Mouse (Mus musculus) embryonic facial prominence, embryonic 13.5 days (tissue): ENCODE data around the gene Trp53rka. TPM values are rescaled to one million over a fixed set of nuclear protein-coding genes. Genes with fewer than 3 reads are reported as not detected.

ENCODE experiments used
- ATAC-seq: fragments of 200-750 bp; cut with Nextera tagmentation; 2 replicates; pipeline ENCODE4 v1.8.0; 2017; ENCODE audit warnings: low read depth; ENCODE audit not compliant: insufficient number of reproducible peaks, insufficient read depth, low FRiP score, low TSS enrichment
- H3K27ac ChIP-seq: fragments of 300-500 bp; sonication (generic); 2 replicates; pipeline ENCODE4 v1.5.1; 2015; ENCODE audit warnings: moderate library complexity, mild to moderate bottlenecking, inconsistent platforms
- H3K27me3 ChIP-seq: fragments of 300-500 bp; sonication (generic); 2 replicates; pipeline ENCODE4 v1.6.1; 2015; ENCODE audit warnings: mild to moderate bottlenecking, inconsistent platforms
- H3K36me3 ChIP-seq: fragments of 300-500 bp; sonication (generic); 2 replicates; pipeline ENCODE4 v1.6.1; 2015; ENCODE audit warnings: mild to moderate bottlenecking, inconsistent platforms
- H3K4me1 ChIP-seq: fragments of 300-500 bp; sonication (generic); 2 replicates; pipeline ENCODE4 v1.6.1; 2015; ENCODE audit warnings: inconsistent platforms
- H3K4me2 ChIP-seq: fragments of 300-500 bp; sonication (generic); 2 replicates; pipeline ENCODE4 v1.6.1; 2015; ENCODE audit warnings: moderate library complexity, mild to moderate bottlenecking, inconsistent platforms
- H3K4me3 ChIP-seq: fragments of 300-500 bp; sonication (generic); 2 replicates; pipeline ENCODE4 v1.5.1; 2015; ENCODE audit warnings: mild to moderate bottlenecking, inconsistent platforms
- H3K9ac ChIP-seq: fragments of 300-500 bp; sonication (generic); 2 replicates; pipeline ENCODE4 v1.6.1; 2015; ENCODE audit warnings: mild to moderate bottlenecking, inconsistent platforms
- H3K9me3 ChIP-seq: fragments of 300-500 bp; sonication (generic); 2 replicates; pipeline ENCODE4 v1.6.1; 2016; ENCODE audit warnings: inconsistent platforms
- WGBS: fragments of 180-500 bp; shearing (Covaris S2); methylation state at CpG from one replicate; pipeline ENCODE4 v1.1.7; 2015; ENCODE audit warnings: mixed read lengths; 5-methylcytosine and 5-hydroxymethylcytosine counted together
- polyA plus RNA-seq: library from polyadenylated mRNA; unstranded; fragments of >200 nt; fragmentation: Nextera tagmentation; extraction: Ambion mirVana; gene quantifications from 2 replicates; pipeline ENCODE4 v1.2.1, GENCODE M21; 2015

Trp53rka gene
- polyA plus RNA-seq, 1 experiment from 2014 or later = 49.6 TPM

- H3K9me3 ChIP-seq = no peaks in the 10 kb centered on the region
- H3K27ac ChIP-seq = no peak overlapping the region
- peaks cover 36% of the 10 kb centered on the region for H3K4me1 ChIP-seq
- 68% methylated on average over 9 of the region's 9 CpGs for WGBS
- H3K9ac ChIP-seq = no peak overlapping the region
- no peak overlapping the region for H3K4me2 ChIP-seq
- no peak overlapping the region for H3K4me3 ChIP-seq
- ATAC-seq = no peak
- no peaks in the 10 kb centered on the region for H3K27me3 ChIP-seq
- H3K36me3 ChIP-seq = peaks cover 5% of the 10 kb centered on the region
These were observed 16.6 kb upstream of the Trp53rka start for GRCm38 (mm10) chr2:165509686-165510085.

GRCm38 (mm10) chr2:165503259-165504203, 10.4 kb upstream of the Trp53rka start, which contains the start of gene Slc2a10:
Slc2a10 (plus strand) TSS chr2:165503787.
- peak within 1 kb of the TSS; percentile 83 for H3K9ac ChIP-seq
- peak; percentile 79 for ATAC-seq
- peak within 1 kb of the TSS; percentile 54 for H3K4me3 ChIP-seq
- no peaks in the 10 kb centered on the region for H3K27me3 ChIP-seq
- peak within 1 kb of the TSS; percentile 86 for H3K27ac ChIP-seq
- H3K9me3 ChIP-seq = no peaks in the 10 kb centered on the region
- H3K4me2 ChIP-seq = peak within 1 kb of the TSS; percentile 83
- 2% methylated on average over 30 of the region's 32 CpGs for WGBS
- peaks cover 31% of the 10 kb centered on the region for H3K4me1 ChIP-seq
- no peaks in the 10 kb centered on the region for H3K36me3 ChIP-seq

- Histone ChIP-seq H3K36me3 (no peaks in the 10 kb centered on the region), H3K27ac (no peak overlapping the region), H3K9ac (no peak overlapping the region), H3K4me1 (peaks cover 13% of the 10 kb centered on the region), H3K27me3 (0 out of 2 replicates have a peak, but pooled peaks cover 3% of the 10 kb centered on the region), H3K4me2 (no peak overlapping the region), H3K4me3 (no peak overlapping the region), H3K9me3 (no peaks in the 10 kb centered on the region)
- 41% methylated on average over 6 of the region's 6 CpGs for WGBS
- no peak for ATAC-seq
These were observed 5.7 kb upstream of the Trp53rka start for GRCm38 (mm10) chr2:165498816-165499215.

- H3K9ac ChIP-seq = no peak overlapping the region
- no peak for ATAC-seq
These were observed 4.7 kb upstream of the Trp53rka start for GRCm38 (mm10) chr2:165497706-165498275.

GRCm38 (mm10) chr2:165496251-165496650, 3.1 kb upstream of the Trp53rka start:
- H3K4me3 ChIP-seq = no peak overlapping the region
- H3K27ac ChIP-seq = no peak overlapping the region
- H3K9ac ChIP-seq = no peak overlapping the region
- H3K4me1 ChIP-seq = peaks cover 12% of the 10 kb centered on the region
- no peaks in the 10 kb centered on the region for H3K9me3 ChIP-seq
- ATAC-seq = no peak
- 0 out of 2 replicates have a peak, but pooled peaks cover 3% of the 10 kb centered on the region for H3K27me3 ChIP-seq
- no peak overlapping the region for H3K4me2 ChIP-seq
- H3K36me3 ChIP-seq = no peaks in the 10 kb centered on the region

More at GRCm38 (mm10) chr2:165497706-165498275, 4.7 kb upstream of the Trp53rka start:
- no peaks in the 10 kb centered on the region for H3K9me3 ChIP-seq
- no peak overlapping the region for H3K4me3 ChIP-seq
- H3K4me2 ChIP-seq = no peak overlapping the region
- no peaks in the 10 kb centered on the region for H3K36me3 ChIP-seq
- H3K4me1 ChIP-seq = peaks cover 6% of the 10 kb centered on the region
- 73% methylated on average over 2 of the region's 2 CpGs for WGBS
- H3K27ac ChIP-seq = no peak overlapping the region
- H3K27me3 ChIP-seq = 0 out of 2 replicates have a peak, but pooled peaks cover 3% of the 10 kb centered on the region

- H3K4me3 ChIP-seq = no peak overlapping the region
- H3K27me3 ChIP-seq = 0 out of 2 replicates have a peak, but pooled peaks cover 3% of the 10 kb centered on the region
- H3K4me1 ChIP-seq = peaks cover 12% of the 10 kb centered on the region
- no peak overlapping the region for H3K27ac ChIP-seq
- no peak overlapping the region for H3K4me2 ChIP-seq
- H3K9ac ChIP-seq = no peak overlapping the region
- no peak for ATAC-seq
- peaks cover 14% of the 10 kb centered on the region for H3K36me3 ChIP-seq
- H3K9me3 ChIP-seq = no peaks in the 10 kb centered on the region
- 71% methylated on average over 2 of the region's 2 CpGs for WGBS
These were observed 1.4 kb upstream of the Trp53rka start for GRCm38 (mm10) chr2:165494495-165494894.

GRCm38 (mm10) chr2:165493587-165494210, 575 bp upstream of the Trp53rka start:
- Histone ChIP-seq H3K4me1 (peaks cover 12% of the 10 kb centered on the region), H3K36me3 (peaks cover 22% of the 10 kb centered on the region), H3K9ac (peak overlapping the region; percentile 88), H3K4me3 (peak overlapping the region; percentile 75), H3K9me3 (no peaks in the 10 kb centered on the region), H3K27ac (no peak overlapping the region), H3K27me3 (0 out of 2 replicates have a peak, but pooled peaks cover 3% of the 10 kb centered on the region), H3K4me2 (peak overlapping the region; percentile 78)
- no peak for ATAC-seq
- 21% methylated on average over 17 of the region's 17 CpGs for WGBS

- Histone ChIP-seq H3K27ac (no peak overlapping the region), H3K36me3 (peaks cover 27% of the 10 kb centered on the region), H3K9ac (0 out of 2 replicates have a peak overlapping the region, but pooled peaks have one; percentile 32), H3K9me3 (no peaks in the 10 kb centered on the region), H3K27me3 (no peaks in the 10 kb centered on the region), H3K4me1 (peaks cover 22% of the 10 kb centered on the region), H3K4me2 (no peak overlapping the region), H3K4me3 (no peak overlapping the region)
- ATAC-seq = 0 out of 2 replicates have a peak, but pooled peaks have one; percentile 23
- WGBS = 28% methylated on average over 8 of the region's 8 CpGs
These were observed 6.1 kb downstream of the Trp53rka start for GRCm38 (mm10) chr2:165486881-165487535.

GRCm38 (mm10) chr2:165486401-165486800, 6.7 kb downstream of the Trp53rka start:
- no peak for ATAC-seq

GRCm38 (mm10) chr2:165485826-165486225, 7.3 kb downstream of the Trp53rka start:
- H3K9ac ChIP-seq = peak overlapping the region; percentile 27; the same call in 1 of the 2 replicates
- H3K4me2 ChIP-seq = no peak overlapping the region
- no peaks in the 10 kb centered on the region for H3K27me3 ChIP-seq
- WGBS = 55% methylated on average over 3 of the region's 3 CpGs
- H3K9me3 ChIP-seq = no peaks in the 10 kb centered on the region
- H3K4me3 ChIP-seq = no peak overlapping the region
- no peak for ATAC-seq
- peaks cover 26% of the 10 kb centered on the region for H3K36me3 ChIP-seq
- H3K4me1 ChIP-seq = peaks cover 20% of the 10 kb centered on the region
- no peak overlapping the region for H3K27ac ChIP-seq

More at GRCm38 (mm10) chr2:165486401-165486800, 6.7 kb downstream of the Trp53rka start:
- H3K4me1 ChIP-seq = peaks cover 20% of the 10 kb centered on the region
- 80% methylated on average over 5 of the region's 5 CpGs for WGBS
- no peak overlapping the region for H3K27ac ChIP-seq
- no peaks in the 10 kb centered on the region for H3K9me3 ChIP-seq
- no peak overlapping the region for H3K4me3 ChIP-seq
- no peak overlapping the region for H3K4me2 ChIP-seq
- peak overlapping the region; percentile 27; the same call in 1 of the 2 replicates for H3K9ac ChIP-seq
- H3K27me3 ChIP-seq = no peaks in the 10 kb centered on the region
- peaks cover 27% of the 10 kb centered on the region for H3K36me3 ChIP-seq

- H3K27ac ChIP-seq = no peak overlapping the region
- H3K4me1 ChIP-seq = peaks cover 20% of the 10 kb centered on the region
- no peaks in the 10 kb centered on the region for H3K9me3 ChIP-seq
- H3K9ac ChIP-seq = no peak overlapping the region
- ATAC-seq = no peak
- no peak overlapping the region for H3K4me3 ChIP-seq
- peaks cover 9% of the 10 kb centered on the region for H3K36me3 ChIP-seq
- H3K4me2 ChIP-seq = no peak overlapping the region
- 52% methylated on average over 6 of the region's 6 CpGs for WGBS
- no peaks in the 10 kb centered on the region for H3K27me3 ChIP-seq
These were observed 9.0 kb downstream of the Trp53rka start for GRCm38 (mm10) chr2:165484152-165484551.
